Mouse (Mus musculus) adrenal gland, postnatal 4 days (tissue): ENCODE measurements at regions not wholly inside any gene's neighbourhood (a gene's known extent, or its start where the extent isn't known, plus 50 kb on each side); places are given as distances from the start of the nearest gene placed in this dataset.

Source experiments
- DNase-seq, 2 experiments: peaks; one replicate each; pipeline ENCODE4 v3.0.0; 2021 to 2022; ENCODE audit warnings: low spot score in 2 of 2, mixed read lengths in 2 of 2

GRCm38 (mm10) chr12:77962631-77963030, 231.4 kb upstream of the Gm6657 start:
- DNase-seq: no peak

GRCm38 (mm10) chr12:77968543-77968942, 225.5 kb upstream of the Gm6657 start:
- no peak for DNase-seq

- no peak for DNase-seq
Measured at GRCm38 (mm10) chr12:77970026-77970425, 224.0 kb upstream of the Gm6657 start.

- DNase-seq: no peak
Measured at GRCm38 (mm10) chr12:77972165-77972564, 221.9 kb upstream of the Gm6657 start.

GRCm38 (mm10) chr12:77976952-77977351, 217.1 kb upstream of the Gm6657 start:
- no peak for DNase-seq

GRCm38 (mm10) chr12:77986738-77987137, 207.3 kb upstream of the Gm6657 start:
- no peak for DNase-seq

GRCm38 (mm10) chr12:77989766-77990165, 204.3 kb upstream of the Gm6657 start:
- DNase-seq: no peak

GRCm38 (mm10) chr12:77991627-77992026, 202.4 kb upstream of the Gm6657 start:
- no peak for DNase-seq

GRCm38 (mm10) chr12:77994176-77994575, 199.9 kb upstream of the Gm6657 start:
- DNase-seq: no peak

GRCm38 (mm10) chr12:77997916-77998315, 196.1 kb upstream of the Gm6657 start:
- no peak for DNase-seq

GRCm38 (mm10) chr12:78000401-78000800, 193.6 kb upstream of the Gm6657 start:
- no peak for DNase-seq

GRCm38 (mm10) chr12:78001846-78002245, 192.2 kb upstream of the Gm6657 start:
- DNase-seq: no peak

GRCm38 (mm10) chr12:78033766-78034165, 160.3 kb upstream of the Gm6657 start:
- DNase-seq: no peak

GRCm38 (mm10) chr12:78046582-78046981, 147.5 kb upstream of the Gm6657 start:
- DNase-seq: no peak

GRCm38 (mm10) chr12:78055956-78056355, 138.1 kb upstream of the Gm6657 start:
- DNase-seq: peak in 1 of 2 experiments; percentile 4

- no peak for DNase-seq
Measured at GRCm38 (mm10) chr12:78057166-78057565, 136.9 kb upstream of the Gm6657 start.

GRCm38 (mm10) chr12:78059965-78060364, 134.1 kb upstream of the Gm6657 start:
- DNase-seq: no peak

GRCm38 (mm10) chr12:78066024-78066423, 128.0 kb upstream of the Gm6657 start:
- DNase-seq: no peak

GRCm38 (mm10) chr12:78072935-78073334, 121.1 kb upstream of the Gm6657 start:
- no peak for DNase-seq

- DNase-seq: no peak
Measured at GRCm38 (mm10) chr12:78074290-78074802, 119.7 kb upstream of the Gm6657 start.

GRCm38 (mm10) chr12:78077285-78077684, 116.8 kb upstream of the Gm6657 start:
- no peak for DNase-seq

GRCm38 (mm10) chr12:78082163-78082562, 111.9 kb upstream of the Gm6657 start:
- DNase-seq: no peak

- DNase-seq: no peak
Measured at GRCm38 (mm10) chr12:78086016-78086415, 108.0 kb upstream of the Gm6657 start.

GRCm38 (mm10) chr12:78087921-78088320, 106.1 kb upstream of the Gm6657 start:
- no peak for DNase-seq
